Mouse (Mus musculus) monocyte, adult 2 months (primary cell): ENCODE data around the gene Tbl2.

Experiments used
- DNase-seq, 2 experiments: peaks; one replicate each; pipeline ENCODE4 v3.0.0; 2022; ENCODE audit warnings: low spot score in 2 of 2, low read depth in 1 of 2

Tbl2 gene

DNA sequence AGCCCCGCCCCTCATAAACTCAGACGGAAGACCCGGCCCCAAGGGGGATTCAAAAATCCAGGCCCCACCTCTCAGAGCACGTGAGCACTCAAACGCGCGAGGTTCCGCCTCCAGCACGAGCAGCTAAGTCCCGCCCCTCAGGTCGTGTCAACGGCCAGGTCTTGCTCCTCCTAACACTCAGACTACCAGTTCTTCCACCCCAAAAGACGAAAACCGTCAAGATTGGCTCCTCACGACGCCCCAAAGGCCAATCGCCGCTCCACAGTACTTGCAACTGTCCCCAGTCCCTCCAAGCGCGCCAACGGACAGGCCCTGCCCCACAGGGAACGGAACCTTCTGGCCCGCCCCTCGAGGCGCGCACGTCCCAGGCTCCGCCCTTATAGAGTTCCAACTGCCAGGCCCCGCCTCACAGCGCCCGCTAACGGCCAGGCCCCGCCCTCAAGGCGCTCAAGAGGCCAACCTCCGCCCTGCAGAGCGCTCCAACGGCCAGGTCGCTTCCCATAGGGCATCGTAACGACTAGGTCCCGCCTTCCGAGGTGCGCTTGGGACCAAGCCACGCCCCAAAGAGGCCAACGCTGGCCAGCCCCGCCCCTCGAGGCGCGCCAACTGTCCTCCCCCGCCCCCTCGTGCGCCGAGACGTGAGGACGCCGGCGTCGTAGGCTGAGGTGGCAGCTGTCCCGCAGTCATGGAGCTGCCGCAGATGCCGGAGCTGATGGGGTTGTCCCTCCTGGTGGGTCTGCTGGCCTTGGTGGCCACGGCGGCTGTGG lies at the start of gene Tbl2:
TSS of gene Tbl2 (plus strand) at position 605 of the 767 bp plus-strand sequence.
- peak; percentile 99 for DNase-seq

DNA sequence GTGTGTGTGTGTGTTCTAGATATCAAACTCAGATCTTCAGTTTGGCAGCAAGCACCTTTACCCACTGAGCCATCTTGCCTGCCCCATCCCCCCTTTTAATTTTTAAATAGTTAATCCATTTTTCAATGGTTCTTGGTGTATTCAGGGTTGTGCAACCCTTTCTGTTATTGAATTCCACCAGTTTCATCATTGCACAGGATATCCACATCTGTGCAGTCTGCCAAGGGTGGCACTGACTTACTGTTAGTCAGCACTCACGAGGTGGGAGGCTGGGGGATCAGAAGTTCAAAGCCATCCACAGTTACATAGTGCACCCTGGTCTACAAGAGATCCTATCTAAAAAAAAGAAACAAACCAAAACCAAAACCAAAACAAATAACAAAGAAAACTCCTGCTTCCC lies 48.5 kb upstream of the Tbl2 start:
- no peak for DNase-seq

DNA sequence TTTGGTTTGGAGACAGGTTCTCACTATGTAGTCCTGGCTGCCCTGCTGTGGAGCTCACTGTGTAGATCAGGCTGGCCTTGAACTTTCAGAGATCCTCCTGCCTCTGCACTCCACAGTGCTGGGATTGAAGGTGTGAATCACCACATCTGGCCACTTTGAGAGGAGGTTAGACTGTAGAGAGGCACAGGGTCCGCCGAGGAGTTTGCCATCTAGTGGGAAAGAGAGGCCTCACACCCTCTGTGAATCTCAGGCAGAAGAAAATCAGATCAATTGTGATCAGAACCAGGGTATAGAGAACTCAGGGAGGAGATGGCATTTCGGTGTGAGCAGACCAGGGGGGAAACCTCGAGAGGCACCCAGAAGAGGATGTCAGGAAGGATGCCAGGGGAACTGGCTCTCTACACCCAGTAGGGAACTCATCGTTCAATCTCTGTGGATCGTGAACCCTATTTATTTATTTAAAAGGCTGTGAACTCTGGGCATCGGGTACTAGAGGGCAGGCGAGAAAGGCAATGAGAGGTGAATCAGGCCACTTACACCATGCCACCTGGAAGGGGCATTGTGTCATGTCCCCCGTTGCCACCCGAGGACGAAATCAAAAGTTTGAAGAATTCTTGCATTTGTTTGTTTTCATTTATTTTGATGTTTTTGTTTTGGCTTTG lies 45.3 kb upstream of the Tbl2 start:
- no peak for DNase-seq

- no peak for DNase-seq
Observed at GRCm38 (mm10) chr5:135106758-135107256, 42.6 kb upstream of the Tbl2 start.

DNA sequence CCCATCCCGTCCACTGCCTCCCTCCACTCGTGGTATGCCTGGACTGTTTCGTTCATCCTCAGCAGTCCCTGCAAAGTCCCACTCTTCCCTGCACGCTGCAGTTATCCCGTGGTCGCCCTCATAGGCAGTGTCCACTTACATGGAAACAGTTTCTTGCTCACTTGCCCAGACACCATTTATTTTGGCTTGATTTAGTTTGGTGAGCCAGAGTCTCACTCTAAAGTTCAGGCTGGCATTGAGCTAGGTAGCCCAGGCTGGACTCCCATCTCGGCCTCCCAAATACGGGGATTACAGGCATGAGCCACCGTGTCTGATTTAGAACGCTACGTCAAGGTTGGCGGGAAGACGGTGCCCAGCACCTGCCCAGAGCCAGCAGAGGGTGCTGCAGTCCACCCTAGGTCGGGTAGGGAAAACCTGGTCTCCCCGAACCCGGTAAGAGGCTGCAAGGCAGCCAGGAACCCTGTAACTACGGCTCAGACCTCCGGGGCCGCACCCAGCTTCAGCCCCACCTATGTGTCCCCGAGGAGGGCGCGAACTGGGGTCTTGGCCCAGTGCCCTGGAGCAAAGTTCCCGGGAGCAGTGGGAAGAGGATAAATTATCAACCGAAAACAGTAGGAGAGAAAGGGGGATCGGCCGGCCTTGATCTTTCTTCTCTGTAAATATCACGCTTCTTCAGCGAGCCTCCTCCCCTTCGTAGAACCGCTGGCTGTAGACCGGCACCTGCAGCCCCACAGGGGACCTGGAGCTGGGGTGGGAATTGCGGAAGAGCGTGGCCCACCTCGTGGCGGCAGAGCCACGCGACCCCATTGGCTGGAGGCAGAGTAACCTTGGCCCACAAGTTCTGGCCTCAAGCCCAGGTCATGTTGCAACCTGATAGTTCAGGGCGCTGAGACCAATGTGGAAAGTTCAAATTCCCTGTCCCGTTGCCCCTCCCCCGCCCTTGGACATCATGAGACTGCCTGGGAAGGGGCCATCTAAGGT lies 41.6 kb upstream of the Tbl2 start:
- no peak for DNase-seq

- no peak for DNase-seq
Observed at GRCm38 (mm10) chr5:135109017-135109416, 40.4 kb upstream of the Tbl2 start.

GRCm38 (mm10) chr5:135109426-135109825 lies 40.0 kb upstream of the Tbl2 start:
- DNase-seq: no peak

- DNase-seq: no peak
Observed at GRCm38 (mm10) chr5:135109976-135110375, 39.5 kb upstream of the Tbl2 start.

GRCm38 (mm10) chr5:135113782-135114181 lies 35.7 kb upstream of the Tbl2 start:
- DNase-seq: no peak

DNA sequence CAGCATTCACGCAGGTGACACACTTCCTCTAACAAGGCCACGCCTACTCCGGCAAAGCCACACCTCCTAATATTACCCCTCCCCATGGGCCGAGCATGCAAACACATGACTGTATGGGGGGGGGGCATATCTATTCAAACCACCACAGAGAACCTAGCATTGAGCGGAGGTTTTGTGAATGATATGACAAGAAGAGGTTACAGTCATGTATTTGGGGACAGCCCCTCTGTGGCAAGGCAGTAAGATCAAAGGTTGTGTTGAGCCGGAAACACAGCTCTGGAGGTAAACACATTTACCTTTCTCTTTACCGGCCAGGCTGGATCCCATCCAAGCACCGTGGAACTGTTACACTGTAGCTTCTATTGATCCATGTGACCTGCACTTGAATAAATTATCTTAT lies 34.2 kb upstream of the Tbl2 start:
- DNase-seq: no peak

DNA sequence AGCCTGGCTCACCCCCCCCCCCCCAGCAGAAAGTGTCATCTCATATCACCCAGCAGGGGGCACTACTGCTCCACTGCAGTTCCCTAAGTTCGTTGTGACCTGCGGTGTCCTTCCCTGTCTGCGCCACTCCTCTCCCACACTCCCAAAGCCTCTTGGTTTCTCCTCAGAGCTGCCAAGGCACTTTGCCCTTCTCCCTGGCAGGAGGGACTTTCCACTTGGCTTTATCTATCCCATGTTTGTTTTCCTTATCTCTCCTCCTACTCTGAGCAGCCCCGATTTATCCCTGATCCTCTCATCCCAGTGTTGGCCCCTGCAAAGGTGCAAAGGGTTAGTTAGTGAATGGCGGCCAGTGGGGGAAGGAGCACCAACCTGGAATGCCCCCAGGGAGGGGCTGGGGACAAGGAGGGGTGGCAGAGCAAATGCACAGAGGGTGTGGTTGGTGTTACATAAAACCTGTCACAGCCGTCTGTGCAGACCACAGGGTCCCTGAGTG lies 30.8 kb upstream of the Tbl2 start:
- peak in 1 of 2 experiments; percentile 51 for DNase-seq

GRCm38 (mm10) chr5:135120753-135121152 lies 28.7 kb upstream of the Tbl2 start:
- DNase-seq: no peak

DNA sequence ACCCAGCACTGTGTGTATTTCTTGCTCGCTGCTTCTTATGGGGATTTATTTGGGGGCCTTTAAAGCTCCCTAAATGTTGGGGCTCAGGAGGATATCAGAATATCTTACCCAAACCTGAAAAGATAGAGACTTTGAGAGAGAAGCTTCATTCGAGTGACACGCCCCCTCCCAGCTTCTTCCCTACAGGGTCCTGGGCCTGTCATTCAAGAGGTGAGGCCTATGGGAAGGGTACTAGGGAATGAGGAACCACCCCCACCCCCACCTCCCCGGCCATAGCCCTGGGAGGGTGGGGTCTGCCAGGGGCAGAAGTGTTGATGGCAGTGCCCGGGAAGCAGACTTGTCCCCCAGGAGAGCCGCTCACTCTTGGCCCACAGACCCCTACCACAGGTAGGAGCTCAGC lies 23.3 kb upstream of the Tbl2 start:
- no peak for DNase-seq

- DNase-seq: peak in 1 of 2 experiments; percentile 54
Observed at GRCm38 (mm10) chr5:135127669-135128068, 21.8 kb upstream of the Tbl2 start.

DNA sequence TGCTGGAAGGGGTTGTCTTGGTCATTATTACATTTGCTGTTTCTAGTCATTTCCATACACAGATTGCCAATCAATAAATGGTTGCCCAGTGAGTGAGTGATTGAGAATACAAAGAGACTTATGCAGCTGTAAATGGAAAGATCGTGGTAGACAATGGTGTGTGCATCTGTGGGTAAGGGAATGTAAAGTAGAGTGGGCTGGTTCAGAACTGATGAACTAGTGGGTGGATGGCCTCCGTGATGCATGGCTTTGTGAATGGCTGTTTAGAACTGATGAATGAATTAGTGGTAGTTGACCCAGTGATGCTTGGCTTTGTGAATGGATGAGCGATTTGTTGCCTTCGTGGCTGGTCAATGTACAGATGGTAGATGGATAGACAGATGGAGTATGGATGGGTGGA lies 19.7 kb upstream of the Tbl2 start:
- DNase-seq: no peak

DNA sequence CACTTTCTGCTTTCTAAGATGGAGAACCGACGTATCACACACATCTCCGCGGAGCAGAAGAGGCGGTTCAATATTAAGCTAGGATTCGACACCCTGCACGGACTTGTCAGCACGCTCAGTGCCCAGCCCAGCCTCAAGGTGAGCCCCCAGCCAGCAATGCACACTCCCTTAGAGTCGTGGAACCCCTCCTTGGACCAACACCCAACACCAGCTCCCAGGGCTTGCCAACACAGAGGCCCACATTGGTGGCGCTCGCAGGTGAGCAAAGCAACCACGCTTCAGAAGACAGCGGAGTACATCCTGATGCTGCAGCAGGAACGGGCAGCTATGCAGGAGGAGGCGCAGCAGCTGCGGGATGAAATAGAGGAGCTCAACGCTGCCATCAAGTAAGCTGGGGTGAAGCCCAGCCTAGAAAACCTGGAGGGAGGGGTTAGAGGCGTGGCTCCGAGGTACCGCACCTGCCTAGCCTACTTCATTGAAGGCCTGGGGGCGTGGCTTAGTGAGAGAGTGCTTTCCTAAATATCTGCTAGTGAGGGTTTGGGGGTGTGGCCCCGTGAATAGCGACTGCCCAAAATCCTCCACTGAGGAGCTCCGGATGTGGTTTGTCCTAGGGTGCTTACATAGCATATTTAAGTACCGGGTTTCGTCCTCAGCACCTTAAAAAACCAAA lies 15.6 kb upstream of the Tbl2 start:
- no peak for DNase-seq

GRCm38 (mm10) chr5:135134534-135134933 lies 14.9 kb upstream of the Tbl2 start:
- DNase-seq: peak in 1 of 2 experiments; percentile 46

DNA sequence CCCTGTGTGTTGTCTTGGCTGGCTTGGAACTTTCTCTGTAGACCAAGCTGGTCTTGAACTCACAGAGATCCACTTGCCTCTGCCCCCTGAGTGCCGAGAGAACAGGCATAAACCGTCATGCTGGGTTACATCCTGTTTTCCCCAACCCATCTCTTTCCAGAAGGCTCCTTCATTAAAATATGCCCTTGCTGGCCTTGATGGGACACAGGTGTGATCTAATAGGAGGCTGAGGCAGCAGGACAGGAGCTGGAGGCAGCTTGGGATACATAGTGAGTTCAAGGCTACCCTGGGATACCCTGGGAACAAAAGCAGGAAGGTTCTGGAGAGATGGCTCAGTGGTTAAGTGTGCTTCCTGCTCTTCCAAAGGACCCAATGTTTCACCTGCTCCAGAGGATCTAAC lies 9.6 kb upstream of the Tbl2 start:
- no peak for DNase-seq

- DNase-seq: no peak
Observed at GRCm38 (mm10) chr5:135144469-135144868, 5.0 kb upstream of the Tbl2 start.

GRCm38 (mm10) chr5:135145532-135145931 lies 3.9 kb upstream of the Tbl2 start:
- no peak for DNase-seq

DNA sequence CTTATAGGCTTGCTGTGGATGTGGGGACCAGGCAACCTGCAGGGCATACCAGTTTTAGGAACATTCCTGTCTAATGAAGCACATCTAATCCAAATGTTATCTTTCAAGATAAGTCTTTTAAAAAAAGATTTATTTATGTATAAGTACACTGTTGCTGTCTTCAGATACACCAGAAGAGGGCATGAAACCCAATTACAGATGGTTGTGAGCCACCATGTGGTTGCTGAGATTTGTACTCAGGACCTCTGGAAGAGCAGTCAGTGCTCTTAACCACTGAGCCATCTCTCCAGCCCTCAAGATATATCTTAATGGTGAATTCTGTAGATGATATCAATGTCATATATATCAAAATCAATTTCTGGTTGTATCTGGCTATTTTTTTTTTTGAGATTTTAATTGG lies 3.5 kb upstream of the Tbl2 start:
- no peak for DNase-seq
